Mouse (Mus musculus) heart, postnatal 25 days (tissue): ENCODE results near the gene Olfr541. TPM values are rescaled to one million over a fixed set of nuclear protein-coding genes. Genes with fewer than 3 reads are reported as not detected.
"Not testable (repeated sequence)": the region's sequence is repeated elsewhere in the genome, so short reads cannot be mapped to it uniquely, and the experiment has no call there.

Experiments
- DNase-seq: peaks from one replicate; pipeline ENCODE4 v3.0.0; 2022; ENCODE audit warnings: low spot score
- intact Hi-C: fragments of 180-260 bp; cut with DNase I; formaldehyde crosslinking; loops from one replicate; pipeline ENCODE4 v1.15.1; 2025
- total RNA-seq, 2 experiments: library from RNA; stranded (reverse); gene quantifications; 2 replicates each; pipeline ENCODE4 v1.2.3; 2021

The Olfr541 gene
- not detected for total RNA-seq

DNA sequence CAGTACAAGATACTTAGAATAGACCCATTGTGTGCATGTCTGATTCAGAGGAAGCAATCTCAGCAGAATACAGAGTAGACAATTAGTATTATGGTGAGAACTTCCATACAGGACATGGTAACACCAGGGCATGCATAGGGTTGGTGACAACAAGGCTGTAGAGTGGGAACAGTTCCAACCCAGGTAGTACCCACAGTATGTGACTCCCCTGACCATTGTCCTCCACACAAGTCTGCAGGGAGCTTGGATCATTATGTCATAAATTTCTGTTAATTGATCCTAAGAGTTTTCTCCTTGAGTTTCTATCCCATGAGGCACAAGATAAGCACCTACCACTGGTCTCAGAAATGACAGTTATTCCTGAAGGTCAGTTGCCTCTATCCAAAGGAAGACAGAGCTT is at the start of gene Olfr541:
Gene Olfr541 (plus strand): TSS at position 301 of the 400 bp plus-strand sequence.
- DNase-seq, result no peak
- intact Hi-C loops, result no loop called here

DNA sequence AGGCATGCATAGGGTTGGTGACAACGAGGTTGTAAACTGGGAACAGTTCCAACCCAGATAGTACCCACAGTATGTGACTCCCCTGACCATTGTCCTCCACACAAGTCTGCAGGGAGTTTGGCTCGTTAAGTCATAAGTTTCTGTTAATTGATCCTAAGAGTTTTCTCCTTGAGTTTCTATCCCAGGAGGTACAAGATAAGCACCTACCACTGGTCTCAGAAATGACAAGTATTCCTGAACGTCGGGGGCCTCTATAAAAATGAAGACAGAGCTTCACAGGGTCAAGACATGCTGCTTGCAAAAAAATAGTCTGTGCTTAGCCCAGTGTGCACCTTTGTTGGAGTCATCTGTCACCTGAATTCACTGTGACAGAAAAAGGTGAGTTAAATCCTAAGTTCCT is 37.4 kb upstream of the Olfr541 start, which contains the start of gene Olfr539:
Gene Olfr539 (plus strand): TSS at position 301 of the 400 bp plus-strand sequence.
- DNase-seq, result no peak
- intact Hi-C loops, result no loop called here

GRCm38 (mm10) chr7:140670693-140671092 is 26.4 kb upstream of the Olfr541 start:
- DNase-seq, intact Hi-C loops: not testable (repeated sequence)

GRCm38 (mm10) chr7:140675863-140676262 is 21.2 kb upstream of the Olfr541 start:
- intact Hi-C loops, result no loop called here
- DNase-seq, result no peak

- intact Hi-C loops, DNase-seq: not testable (repeated sequence)
Measured at GRCm38 (mm10) chr7:140679591-140679990, 17.5 kb upstream of the Olfr541 start.

- intact Hi-C loops, result loop anchor here (1.0 kb wide), 1 partner anchor 35 kb away; the partner anchor contains the start of gene Olfr53
- DNase-seq, result no peak
Measured at GRCm38 (mm10) chr7:140681651-140682050, 15.4 kb upstream of the Olfr541 start, which contains the start of gene Olfr45. Gene Olfr45, plus strand, starts transcription at chr7:140681951.

DNA sequence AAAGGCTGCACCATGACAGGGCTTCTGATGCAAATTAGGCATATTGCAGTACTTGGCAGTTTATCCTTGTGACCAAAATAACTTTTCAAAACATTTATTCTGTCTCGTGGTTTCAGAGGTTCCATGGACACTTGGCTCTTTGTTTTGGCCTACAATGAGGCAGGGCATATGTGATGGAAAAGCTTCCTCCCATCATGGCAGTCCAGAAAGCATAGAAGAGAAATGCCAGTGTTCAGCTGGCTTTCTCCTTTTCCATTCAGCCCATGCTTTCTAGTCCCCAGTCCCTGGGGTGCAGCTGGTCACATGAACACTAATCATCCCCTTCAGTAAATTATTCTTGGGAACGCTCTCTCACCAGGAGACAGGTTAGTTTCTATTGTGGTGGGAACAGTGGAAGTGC is 9.3 kb downstream of the Olfr541 start:
- intact Hi-C loops, result no loop called here
- DNase-seq, result no peak

GRCm38 (mm10) chr7:140707536-140708284 is 10.6 kb downstream of the Olfr541 start:
- DNase-seq, result no peak
- intact Hi-C loops, result no loop called here

DNA sequence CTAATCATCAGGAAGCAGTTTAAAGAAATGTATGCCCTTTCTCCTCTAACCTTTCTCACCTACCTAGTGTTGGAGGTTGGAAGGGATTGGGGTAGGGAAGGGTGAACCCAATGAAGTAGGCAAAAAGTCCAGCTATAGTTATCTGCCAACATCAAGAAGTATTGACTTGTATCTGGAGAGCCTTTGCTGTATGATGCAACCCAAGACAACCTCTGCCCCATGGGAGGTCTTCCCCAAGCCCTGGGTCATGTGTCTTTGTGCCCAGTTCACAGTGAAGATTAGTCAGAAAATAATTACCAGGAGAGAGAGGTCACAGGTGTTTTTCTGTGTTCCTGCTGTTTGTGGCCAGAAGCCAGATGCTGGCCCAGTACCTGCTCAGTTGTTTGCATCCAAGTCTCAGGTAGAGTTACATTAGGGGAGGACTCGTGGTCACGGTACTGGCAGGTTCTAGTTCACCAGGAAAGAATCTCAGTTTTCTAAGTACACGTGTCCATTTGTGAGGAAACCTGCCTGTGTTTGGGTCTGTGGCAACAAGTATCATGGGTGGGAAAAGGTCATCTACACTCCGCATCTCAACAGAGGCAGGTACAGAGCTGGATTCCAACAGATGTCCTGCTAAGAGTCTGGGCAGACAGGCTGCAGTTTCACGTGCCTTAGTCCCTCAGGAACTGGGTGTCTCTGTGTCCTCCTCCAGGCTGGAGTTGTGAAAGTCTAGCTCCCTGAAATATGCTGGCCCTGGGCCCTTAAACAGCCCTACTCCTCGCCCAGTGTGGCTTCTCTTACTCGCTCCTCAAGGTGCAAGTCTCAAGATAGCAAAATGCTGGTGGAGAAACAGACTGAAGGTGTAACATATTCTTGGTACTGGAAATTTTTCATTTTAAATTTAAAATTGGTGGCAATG is 20.3 kb downstream of the Olfr541 start:
- intact Hi-C loops, result no loop called here
- DNase-seq, result no peak

GRCm38 (mm10) chr7:140721095-140721494 is 24.0 kb downstream of the Olfr541 start:
- intact Hi-C loops, result no loop called here
- DNase-seq, result no peak

- no peak for DNase-seq
- intact Hi-C loops, result no loop called here
Measured at GRCm38 (mm10) chr7:140725558-140725957, 28.5 kb downstream of the Olfr541 start.

GRCm38 (mm10) chr7:140733162-140733561 is 36.1 kb downstream of the Olfr541 start:
- no peak for DNase-seq
- intact Hi-C loops, result no loop called here

GRCm38 (mm10) chr7:140747402-140747801 is 50.3 kb downstream of the Olfr541 start:
- intact Hi-C loops, result no loop called here

DNA sequence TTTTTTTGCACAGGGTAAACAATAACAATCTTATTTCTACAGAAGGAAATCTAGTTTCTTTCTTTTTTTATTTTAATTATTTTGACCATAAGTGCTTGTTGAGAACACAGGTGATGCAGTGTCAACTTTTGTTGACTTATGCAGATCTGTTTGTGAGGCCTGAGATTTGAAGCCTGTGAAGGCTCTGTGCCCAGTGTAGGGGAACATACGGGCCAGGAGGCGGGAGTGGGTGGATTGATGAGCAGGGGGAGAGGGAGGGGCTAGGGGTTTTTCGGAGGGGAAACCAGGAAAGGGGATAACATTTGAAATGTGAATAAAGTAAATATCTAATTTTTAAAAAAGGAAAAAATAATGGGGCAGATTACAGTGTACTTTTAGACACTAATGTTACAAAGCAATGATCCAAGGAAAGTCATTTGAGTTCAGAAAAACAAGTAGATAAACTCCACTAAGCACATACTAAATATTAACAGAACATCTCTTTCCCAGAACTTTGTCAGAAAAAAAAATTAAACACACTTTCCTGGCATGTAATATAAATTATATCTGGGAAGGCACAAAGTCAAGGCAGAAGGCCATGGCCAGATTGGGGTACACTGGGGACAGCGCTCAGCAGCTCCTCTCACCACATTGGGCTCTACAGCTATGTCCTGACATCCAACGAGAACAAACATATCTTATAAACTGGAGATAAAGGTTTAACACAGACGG is 51.2 kb downstream of the Olfr541 start:
- intact Hi-C loops, result no loop called here

More at GRCm38 (mm10) chr7:140747402-140747801, 50.3 kb downstream of the Olfr541 start:
- no peak for DNase-seq

GRCm38 (mm10) chr7:140748827-140749160 is 51.7 kb downstream of the Olfr541 start:
- intact Hi-C loops, result no loop called here
- no peak for DNase-seq

More for the DNA sequence above, 51.2 kb downstream of the Olfr541 start:
- no peak for DNase-seq

DNA sequence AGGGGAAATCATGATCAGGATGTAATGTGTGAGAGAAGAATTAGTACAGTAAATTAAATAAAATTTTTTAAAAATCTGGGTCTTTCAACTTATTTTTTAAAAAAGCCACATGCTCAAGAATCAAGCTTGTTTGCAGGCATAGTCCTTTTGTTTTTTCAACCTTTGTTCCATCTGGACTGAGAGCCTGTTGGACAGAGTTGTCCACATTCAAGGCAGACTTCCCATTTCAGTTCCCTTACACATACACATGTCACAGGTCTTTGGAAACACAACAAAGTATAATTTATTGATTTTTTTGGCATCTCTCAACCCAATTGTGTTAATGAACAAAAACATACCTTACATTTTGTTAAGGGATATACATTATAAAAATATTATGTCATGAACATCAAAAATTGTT is 57.5 kb downstream of the Olfr541 start:
- no peak for DNase-seq
- intact Hi-C loops, result no loop called here
